Mouse (Mus musculus) small intestine, adult 2 months (tissue): ENCODE results near the gene Cdc42bpg.

ENCODE experiments used
- CTCF ChIP-seq: fragments of 200-500 bp; IDR thresholded peaks from 2 replicates; pipeline ENCODE4 v1.5.1; 2012; ENCODE audit warnings: low read depth, mild to moderate bottlenecking, control low read depth, inconsistent platforms, low read length, moderate library complexity, mixed read lengths; ENCODE audit not compliant: insufficient replicate concordance, insufficient read length; ENCODE audit errors: extremely low read depth
- POLR2A ChIP-seq: fragments of 200-500 bp; IDR thresholded peaks from 2 replicates; pipeline ENCODE4 v1.6.1; 2012; ENCODE audit warnings: low read depth, mild to moderate bottlenecking, control low read depth, inconsistent platforms, low read length, moderate library complexity

GRCm38 (mm10) chr19:6294301-6294700, 12.0 kb upstream of the Cdc42bpg start:
- TF ChIP-seq CTCF (no peak), POLR2A (no peak)
